Mouse (Mus musculus) gastrocnemius, adult 18-20 months (tissue): ENCODE measurements around the gene Ccdc91. TPM values are rescaled to one million over a fixed set of nuclear protein-coding genes. Genes with fewer than 3 reads are reported as not detected.

ENCODE experiments used
- DNase-seq: peaks from one replicate; pipeline ENCODE4 v3.0.0; 2021; ENCODE audit warnings: low spot score
- long read RNA-seq, 2 experiments: library from polyadenylated mRNA; stranded (forward); transcript quantifications; one replicate each; pipeline ENCODE4 v2.0.0; 2021
- total RNA-seq, 2 experiments: library from RNA; stranded (reverse); gene quantifications; 2 replicates each; pipeline ENCODE4 v1.2.3; 2021

The Ccdc91 gene
- total RNA-seq: 10 to 100 TPM; 84.8 to 92.0 TPM
- long read RNA-seq, experiment 1, transcript Ccdc91-201 (13 exons, 2,459 nt): major isoform, 140 of 219 reads
- long read RNA-seq, experiment 1, partial matches to known transcripts: 26 of 219 reads
- long read RNA-seq, experiment 1, other reads (novel, unspliced or antisense): 53 of 219 reads
- long read RNA-seq, experiment 2, transcript Ccdc91-201 (13 exons, 2,459 nt): major isoform, 118 of 158 reads
- long read RNA-seq, experiment 2, partial matches to known transcripts: 5 of 158 reads
- long read RNA-seq, experiment 2, other reads (novel, unspliced or antisense): 35 of 158 reads

- peak; percentile 93 for DNase-seq
Measured at GRCm38 (mm10) chr6:147475727-147476613, at the start of gene Ccdc91. Gene Ccdc91, plus strand, starts transcription at chr6:147475828.

GRCm38 (mm10) chr6:147426927-147427487 is 48.6 kb upstream of the Ccdc91 start:
- no peak for DNase-seq

DNA sequence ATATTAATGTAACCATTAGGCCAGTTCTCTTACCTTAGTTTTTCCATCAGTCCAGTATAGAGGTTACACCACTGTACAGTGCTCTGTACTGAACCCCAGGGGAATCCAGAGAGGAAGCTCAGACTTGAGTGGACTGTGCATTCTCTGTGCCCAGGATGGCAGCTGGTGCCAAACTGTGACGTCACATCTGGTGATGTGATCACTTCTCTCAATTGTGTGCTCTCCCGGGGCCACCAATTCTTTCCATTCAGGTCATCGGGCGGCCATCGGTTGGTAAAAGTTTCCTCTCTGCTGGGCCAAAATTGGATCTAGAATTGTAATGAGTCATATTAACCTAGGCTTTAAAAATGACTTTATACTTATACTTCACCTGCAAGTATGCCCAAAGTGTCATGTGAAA is 19.9 kb upstream of the Ccdc91 start:
- DNase-seq: no peak

- DNase-seq: no peak
Measured at GRCm38 (mm10) chr6:147458637-147459301, 16.9 kb upstream of the Ccdc91 start.

- no peak for DNase-seq
Measured at GRCm38 (mm10) chr6:147470016-147470415, 5.6 kb upstream of the Ccdc91 start.

- DNase-seq: peak; percentile 62
Measured at GRCm38 (mm10) chr6:147481141-147481540, 5.5 kb downstream of the Ccdc91 start.

DNA sequence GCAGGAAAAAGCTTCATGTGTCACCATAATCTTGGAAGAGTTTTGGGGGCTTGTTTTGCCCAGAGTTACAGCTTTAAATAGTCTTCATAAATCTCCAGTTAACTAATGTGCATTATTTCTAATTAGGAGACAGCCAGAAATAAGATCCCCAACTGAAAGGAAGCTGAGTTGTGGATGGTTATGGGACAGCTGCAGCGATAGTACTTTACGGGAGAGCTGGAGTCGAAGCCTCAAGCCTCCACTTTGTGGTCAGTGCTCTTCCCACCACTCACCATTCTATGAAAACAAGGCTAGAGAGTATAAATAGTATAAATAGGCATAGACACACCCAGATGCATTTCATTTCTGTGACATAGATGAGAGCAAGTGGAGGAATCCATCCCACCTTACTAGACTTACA is 14.5 kb downstream of the Ccdc91 start:
- no peak for DNase-seq

DNA sequence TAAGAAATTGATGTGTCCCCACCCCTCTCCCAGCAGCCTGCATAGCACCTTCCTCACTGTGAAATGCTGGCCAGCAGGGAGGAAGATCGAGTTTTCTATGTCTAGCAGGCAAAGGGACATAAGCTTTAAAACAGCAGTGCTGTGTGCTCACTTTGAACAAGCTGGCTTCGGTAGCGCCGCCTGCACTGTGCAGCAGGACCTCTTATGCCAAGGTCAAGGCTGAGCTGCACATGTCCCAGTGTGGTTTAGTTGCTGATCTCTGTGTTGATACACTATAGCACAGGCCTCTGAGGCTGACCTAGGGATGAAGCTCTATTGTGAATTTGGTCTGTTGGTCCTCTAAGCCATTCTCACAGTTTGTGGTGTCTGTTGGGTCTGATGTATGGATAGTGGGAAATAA is 16.9 kb downstream of the Ccdc91 start:
- no peak for DNase-seq

DNA sequence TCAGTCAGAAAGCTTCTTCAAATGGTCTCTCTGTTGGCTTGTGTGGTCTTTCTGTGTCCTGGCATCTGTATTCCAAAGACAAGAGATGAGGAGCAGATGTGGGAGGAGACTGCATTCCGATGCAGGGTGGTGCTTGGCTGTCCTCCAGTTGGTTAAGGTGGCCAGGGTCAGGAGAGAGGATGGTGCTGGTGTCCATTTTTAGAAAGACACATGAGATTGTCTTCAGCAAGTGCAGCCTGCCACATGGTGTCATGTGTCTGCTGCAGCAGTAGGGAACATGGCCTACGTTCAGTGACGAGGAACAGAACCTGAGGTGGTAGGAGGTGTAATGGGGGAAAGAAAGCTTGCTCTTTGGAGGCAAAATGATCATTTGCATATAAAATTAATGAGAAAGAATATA is 25.8 kb downstream of the Ccdc91 start:
- peak; percentile 80 for DNase-seq

DNA sequence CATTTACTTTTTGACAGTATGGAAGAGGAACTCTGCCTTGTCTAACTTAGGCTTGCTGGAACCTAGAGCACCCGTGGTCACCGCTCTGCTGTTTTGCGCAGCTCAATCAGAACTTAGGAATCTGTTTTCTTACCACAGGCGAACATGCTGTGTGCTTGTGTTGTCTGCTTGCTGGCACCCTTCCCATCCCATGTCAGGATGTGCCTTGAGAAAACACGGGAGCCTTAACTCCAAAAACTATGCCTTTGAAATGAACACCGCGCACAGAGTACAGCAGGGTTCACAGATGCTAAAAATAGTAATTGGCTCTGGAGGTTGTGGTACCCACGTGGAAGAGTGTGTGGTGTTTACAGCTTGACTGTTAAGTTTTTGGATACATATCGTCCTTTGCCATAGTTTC is 30.4 kb downstream of the Ccdc91 start:
- DNase-seq: peak; percentile 79

DNA sequence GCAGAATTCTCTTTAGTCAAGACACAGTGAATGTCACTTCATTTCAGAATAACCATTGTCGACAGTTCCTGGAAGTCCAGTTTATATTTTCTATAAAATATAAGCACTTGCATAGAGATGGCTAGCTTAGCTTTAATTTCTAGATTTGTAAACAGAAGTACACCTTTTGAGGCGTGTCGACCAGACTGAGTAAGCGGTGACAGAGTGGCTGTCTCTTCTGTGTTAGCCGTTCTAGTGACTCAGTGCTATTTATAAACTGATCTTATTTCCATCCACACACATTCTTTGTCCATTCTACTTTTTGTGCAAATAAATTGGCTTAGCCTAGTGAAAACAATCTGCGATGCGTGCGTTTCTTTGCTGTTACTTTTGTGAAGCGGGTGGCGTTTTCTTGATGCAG is 30.9 kb downstream of the Ccdc91 start:
- DNase-seq: peak; percentile 16

GRCm38 (mm10) chr6:147507186-147507585 is 31.6 kb downstream of the Ccdc91 start:
- DNase-seq: no peak

DNA sequence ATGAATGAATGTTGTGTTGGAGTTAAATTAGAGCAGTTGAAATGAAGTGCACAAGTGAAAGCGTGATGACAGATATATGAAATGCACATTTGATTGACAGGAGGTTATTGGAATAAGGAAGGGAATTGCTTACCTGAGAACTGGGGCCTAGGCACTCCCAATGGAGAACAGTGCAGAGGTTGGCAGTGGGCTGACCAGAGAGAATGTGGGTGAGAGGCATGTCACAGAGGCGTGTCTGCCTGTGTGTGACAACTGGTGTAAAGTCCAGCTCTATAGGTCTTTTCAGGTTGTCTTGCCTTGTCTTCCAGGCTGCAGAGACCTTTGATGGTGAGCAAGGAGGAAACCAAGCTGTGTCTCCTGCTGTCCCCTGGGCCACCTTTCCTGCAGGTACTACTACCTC is 34.9 kb downstream of the Ccdc91 start:
- DNase-seq: no peak

DNA sequence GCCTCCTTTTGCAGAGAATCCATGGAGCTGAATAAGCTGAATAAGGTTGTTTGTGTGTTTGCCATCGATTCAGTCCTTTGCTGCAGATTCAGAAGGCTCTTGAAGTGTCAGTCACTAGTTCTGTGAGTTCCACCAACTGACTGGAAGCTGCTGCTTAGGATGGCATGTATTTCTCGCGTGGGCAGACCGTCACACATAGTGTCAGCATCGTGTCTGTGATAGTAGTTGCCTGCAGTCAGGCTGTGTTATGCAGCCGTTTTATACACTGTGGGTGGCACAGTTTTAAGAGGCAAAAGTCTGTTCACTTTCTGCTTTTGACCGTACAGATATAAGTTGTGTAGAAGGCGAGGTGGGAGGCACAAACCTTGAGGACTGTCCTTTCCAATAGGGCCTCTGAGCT is 42.3 kb downstream of the Ccdc91 start:
- DNase-seq: no peak

DNA sequence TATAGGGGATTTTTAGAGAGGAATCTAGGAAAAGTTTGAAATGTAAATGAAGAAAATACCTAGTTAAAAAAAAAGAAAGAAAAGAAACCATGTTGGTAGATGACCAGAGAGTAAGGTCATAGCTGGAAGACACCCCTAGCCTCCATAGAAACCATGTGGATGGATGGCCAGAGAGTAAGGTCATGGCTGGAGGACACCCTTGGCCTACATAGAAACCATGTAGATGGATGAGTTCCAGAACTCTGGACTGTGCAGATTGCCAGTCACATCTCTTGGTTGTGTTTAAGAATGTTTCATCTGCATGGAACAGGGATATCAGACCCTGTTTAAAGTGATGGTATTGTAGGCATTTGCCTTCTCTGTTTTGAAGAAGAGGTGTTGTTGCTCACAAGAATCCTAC is 49.6 kb downstream of the Ccdc91 start:
- no peak for DNase-seq

DNA sequence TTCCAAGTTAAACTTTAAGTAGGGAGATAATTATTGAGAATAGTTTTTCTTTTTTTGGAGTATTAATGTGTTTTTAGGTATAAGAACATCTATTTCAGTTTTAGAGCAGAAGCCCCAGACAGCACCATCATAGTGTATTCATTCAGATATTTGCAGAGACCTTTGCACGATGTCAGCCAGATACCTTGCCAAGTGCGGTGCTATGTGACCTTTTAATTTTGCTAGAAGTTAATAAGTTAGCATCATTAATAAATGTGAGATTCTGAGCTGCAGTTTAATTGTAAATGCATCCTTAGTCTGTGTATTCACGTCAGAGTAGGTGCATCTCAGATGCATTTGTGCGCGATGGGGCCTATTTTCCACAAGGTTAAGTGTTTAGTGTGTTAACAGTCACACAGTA is 59.3 kb downstream of the Ccdc91 start:
- DNase-seq: no peak

DNA sequence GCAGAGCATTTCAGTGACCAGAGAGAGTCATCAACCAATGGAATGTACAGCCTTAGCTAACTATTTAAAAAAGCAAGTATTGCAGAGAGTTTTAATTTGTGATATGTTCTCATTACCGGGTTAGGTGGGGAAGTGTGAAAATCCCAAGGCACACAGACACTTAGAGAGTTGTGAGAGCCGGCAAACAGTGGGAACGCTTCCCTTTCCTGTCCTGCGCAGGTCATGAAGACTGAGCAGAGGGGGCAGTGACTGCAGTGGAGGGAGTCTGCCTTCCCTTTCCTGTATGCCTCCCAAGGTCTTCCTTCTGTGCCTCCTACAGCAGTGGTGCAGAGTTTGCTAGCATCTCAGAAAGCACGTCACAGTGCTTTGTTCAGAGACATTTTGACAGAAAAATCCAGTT is 62.6 kb downstream of the Ccdc91 start:
- DNase-seq: no peak

DNA sequence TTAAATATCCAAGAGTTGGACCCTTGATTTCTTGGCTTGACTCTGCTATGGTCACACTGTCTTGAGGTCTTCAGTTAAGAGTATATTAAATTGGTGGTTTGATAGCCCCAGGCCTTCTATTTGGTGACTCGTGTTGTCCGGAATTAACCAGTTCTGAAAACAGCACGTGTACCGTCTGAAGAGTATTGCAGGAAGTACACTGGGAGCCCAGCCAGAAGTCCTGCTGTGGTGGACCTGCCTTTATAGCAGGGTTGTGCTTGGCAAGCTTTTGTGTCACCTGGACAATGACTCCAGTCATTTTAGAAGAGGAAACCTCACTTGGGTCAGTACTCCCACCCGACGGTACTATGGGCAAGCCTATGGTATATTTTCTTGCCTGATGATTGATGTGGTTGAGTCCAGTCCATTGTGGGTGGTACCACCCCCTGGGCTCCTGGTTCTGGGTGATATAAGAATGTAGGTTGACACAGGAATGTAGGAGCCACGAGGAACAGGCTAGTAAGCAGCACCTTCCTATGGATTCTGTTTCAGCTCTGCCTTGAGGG is 63.5 kb downstream of the Ccdc91 start:
- no peak for DNase-seq

- no peak for DNase-seq
Measured at GRCm38 (mm10) chr6:147540942-147541341, 65.3 kb downstream of the Ccdc91 start.

GRCm38 (mm10) chr6:147555591-147555990 is 80.0 kb downstream of the Ccdc91 start:
- DNase-seq: peak; percentile 14

- DNase-seq: no peak
Measured at GRCm38 (mm10) chr6:147559316-147559715, 83.7 kb downstream of the Ccdc91 start.

- no peak for DNase-seq
Measured at GRCm38 (mm10) chr6:147560436-147560835, 84.8 kb downstream of the Ccdc91 start.
